Mouse (Mus musculus) limb, embryonic 14.5 days (tissue): Measurements from ENCODE around the gene Zmpste24. TPM values are rescaled to one million over a fixed set of nuclear protein-coding genes. Genes with fewer than 3 reads are reported as not detected.

Source experiments
- ATAC-seq: fragments of 200-750 bp; cut with Nextera tagmentation; 2 replicates; pipeline ENCODE4 v1.8.0; 2017; ENCODE audit warnings: low read depth, moderate number of reproducible peaks, moderate TSS enrichment; ENCODE audit not compliant: low FRiP score
- DNase-seq: peaks from one replicate; pipeline ENCODE4 v3.0.0-alpha.2; 2015; ENCODE audit warnings: low spot score
- H3K27ac ChIP-seq: fragments of 300-500 bp; sonication (generic); replicated peaks from 2 replicates; pipeline ENCODE4 v1.5.1; 2014; ENCODE audit warnings: low read depth, mild to moderate bottlenecking, low read length, moderate library complexity, mixed read lengths
- H3K27me3 ChIP-seq: fragments of 300-500 bp; sonication (generic); 2 replicates; pipeline ENCODE4 v1.6.1; 2014; ENCODE audit warnings: low read length, mixed read lengths; ENCODE audit not compliant: control insufficient read depth, insufficient read depth
- H3K36me3 ChIP-seq: fragments of 300-500 bp; sonication (generic); 2 replicates; pipeline ENCODE4 v1.6.1; 2014; ENCODE audit warnings: mild to moderate bottlenecking, low read length, moderate library complexity, mixed read lengths; ENCODE audit not compliant: control insufficient read depth, insufficient read depth
- H3K4me1 ChIP-seq: fragments of 300-500 bp; sonication (generic); 2 replicates; pipeline ENCODE4 v1.6.1; 2014; ENCODE audit warnings: antibody characterized with exemption, low read length, mixed read lengths; ENCODE audit not compliant: control insufficient read depth, insufficient read depth
- H3K4me2 ChIP-seq: fragments of 300-500 bp; sonication (generic); replicated peaks from 2 replicates; pipeline ENCODE4 v1.6.1; 2014; ENCODE audit warnings: low read depth, mild to moderate bottlenecking, low read length, moderate library complexity; ENCODE audit not compliant: severe bottlenecking
- H3K4me3 ChIP-seq: fragments of 300-500 bp; sonication (generic); replicated peaks from 2 replicates; pipeline ENCODE4 v1.5.1; 2014; ENCODE audit warnings: low read length
- H3K9ac ChIP-seq: fragments of 300-500 bp; sonication (generic); 2 replicates; pipeline ENCODE4 v1.6.1; 2014; ENCODE audit warnings: mild to moderate bottlenecking, low read depth, low read length, moderate library complexity; ENCODE audit not compliant: severe bottlenecking
- H3K9me3 ChIP-seq: fragments of 300-500 bp; sonication (generic); 2 replicates; pipeline ENCODE4 v1.6.1; 2016; ENCODE audit warnings: low read length; ENCODE audit not compliant: control insufficient read depth
- POLR2A ChIP-seq: fragments of 200-500 bp; IDR thresholded peaks from 2 replicates; pipeline ENCODE4 v1.8.0; 2012; ENCODE audit warnings: inconsistent platforms, mild to moderate bottlenecking, moderate library complexity, borderline replicate concordance; ENCODE audit not compliant: insufficient read depth, insufficient read length; ENCODE audit errors: extremely low read depth
- WGBS: fragments of 180-500 bp; shearing (Covaris S2); extraction: QIAGEN DNeasy Blood & Tissue Kit; methylation state at CpG from one replicate; pipeline ENCODE4 v1.1.7; 2014; 5-methylcytosine and 5-hydroxymethylcytosine counted together
- polyA plus RNA-seq, 2 experiments: library from polyadenylated mRNA; depleted of rRNA in 1 of 2; stranded (reverse) in 1 of 2; unstranded in 1 of 2; fragments of >200 nt; fragmentation: Nextera tagmentation in 1 of 2; extraction: Ambion mirVana in 1 of 2; gene quantifications; 2 replicates each; pipeline versions ENCODE4 v1.2.1 to v1.2.3; 2012 to 2014

Zmpste24 gene
- polyA plus RNA-seq, 2 experiments: 19.0 to 22.6 TPM

GRCm38 (mm10) chr4:121031440-121031839 lies 66.6 kb downstream of the Zmpste24 start:
- Histone ChIP-seq H3K27ac (no peak overlapping the region), H3K27me3 (no peaks in the 10 kb centered on the region), H3K36me3 (no peaks in the 10 kb centered on the region), H3K4me1 (no peaks in the 10 kb centered on the region), H3K4me3 (no peak overlapping the region), H3K9me3 (no peaks in the 10 kb centered on the region), H3K4me2 (no peak overlapping the region), H3K9ac (no peak overlapping the region)
- ATAC-seq (no peak), DNase-seq (no peak)
- no peak for TF ChIP-seq POLR2A
- 55% methylated on average over 4 of the region's 4 CpGs for WGBS

- no peak for DNase-seq
- Histone ChIP-seq H3K9ac (no peak overlapping the region), H3K27me3 (no peaks in the 10 kb centered on the region), H3K4me1 (no peaks in the 10 kb centered on the region), H3K36me3 (no peaks in the 10 kb centered on the region), H3K4me3 (no peak overlapping the region), H3K4me2 (no peak overlapping the region), H3K27ac (no peak overlapping the region), H3K9me3 (no peaks in the 10 kb centered on the region)
- TF ChIP-seq POLR2A: no peak
- whole genome bisulfite sequencing: 72% methylated on average over 3 of the region's 3 CpGs
- no peak for ATAC-seq
Observed at GRCm38 (mm10) chr4:121029632-121030031, 68.4 kb downstream of the Zmpste24 start.

- Histone ChIP-seq H3K4me2 (no peak overlapping the region), H3K27ac (no peak overlapping the region), H3K9ac (no peak overlapping the region), H3K27me3 (no peaks in the 10 kb centered on the region), H3K4me3 (no peak overlapping the region), H3K4me1 (no peaks in the 10 kb centered on the region), H3K36me3 (no peaks in the 10 kb centered on the region), H3K9me3 (no peaks in the 10 kb centered on the region)
- DNase-seq (no peak), ATAC-seq (no peak)
- no peak for TF ChIP-seq POLR2A
- WGBS: 29% methylated on average over 14 of the region's 14 CpGs
Observed at GRCm38 (mm10) chr4:121028659-121029392, 69.2 kb downstream of the Zmpste24 start.

DNA sequence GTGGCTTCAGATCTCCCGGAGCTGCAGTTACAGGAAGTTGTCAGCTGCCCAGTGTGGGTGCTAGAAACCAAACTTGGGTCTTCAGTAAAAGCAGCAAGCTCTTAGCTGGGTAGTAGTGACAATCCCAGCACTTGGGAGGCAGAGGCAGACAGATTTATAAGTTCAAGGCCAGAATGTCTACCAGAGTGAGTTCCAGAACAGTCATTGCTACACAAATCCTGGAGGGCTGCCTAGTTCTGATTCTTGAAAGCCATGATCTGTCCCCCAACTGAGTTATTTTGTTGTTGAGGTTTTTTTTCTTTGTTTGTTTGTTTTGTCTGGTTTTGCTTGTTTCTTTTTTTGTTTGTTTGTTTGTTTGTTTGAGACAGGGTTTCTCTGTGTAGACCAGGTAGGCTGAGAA lies 69.9 kb downstream of the Zmpste24 start:
- TF ChIP-seq POLR2A: no peak
- ATAC-seq: no peak

DNA sequence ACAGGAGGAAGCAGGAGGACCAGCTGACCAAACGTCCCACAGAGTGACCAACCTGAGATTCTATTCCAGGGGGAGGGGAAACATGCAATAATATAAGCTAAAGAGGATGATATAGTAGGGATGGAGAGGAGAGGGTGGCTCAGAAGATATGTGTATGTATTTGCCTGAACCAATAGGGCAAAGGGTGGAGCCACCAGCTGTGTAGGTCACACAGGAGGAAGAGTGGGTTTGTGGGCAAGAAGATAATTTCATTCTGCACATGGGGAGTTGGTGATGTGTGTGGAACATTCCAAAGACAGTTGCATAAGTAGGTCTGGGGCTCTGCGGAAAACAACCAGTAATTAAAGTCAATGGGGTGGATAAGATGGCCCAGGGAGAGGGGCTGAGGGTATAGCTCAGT lies 72.4 kb downstream of the Zmpste24 start:
- Histone ChIP-seq H3K4me1 (no peaks in the 10 kb centered on the region), H3K4me2 (no peak overlapping the region), H3K36me3 (no peaks in the 10 kb centered on the region), H3K9ac (no peak overlapping the region), H3K9me3 (no peaks in the 10 kb centered on the region), H3K27me3 (no peaks in the 10 kb centered on the region), H3K27ac (no peak overlapping the region), H3K4me3 (no peak overlapping the region)
- 59% methylated on average over 2 of the region's 2 CpGs for WGBS
- no peak for ATAC-seq
- no peak for TF ChIP-seq POLR2A
- no peak for DNase-seq

More for the DNA sequence above, 69.9 kb downstream of the Zmpste24 start:
- Histone ChIP-seq H3K36me3 (no peaks in the 10 kb centered on the region), H3K4me3 (no peak overlapping the region), H3K4me1 (no peaks in the 10 kb centered on the region), H3K9me3 (no peaks in the 10 kb centered on the region), H3K27me3 (no peaks in the 10 kb centered on the region), H3K27ac (no peak overlapping the region), H3K9ac (no peak overlapping the region), H3K4me2 (no peak overlapping the region)
- DNase-seq: no peak
- 44% methylated on average over 1 of the region's 1 CpGs for WGBS
